Mouse (Mus musculus) testis, adult 2 months (tissue): ENCODE data around the gene 6330409D20Rik.

Experiments used
- CTCF ChIP-seq: fragments of 200-500 bp; IDR thresholded peaks from 2 replicates; pipeline ENCODE4 v1.5.1; 2012; ENCODE audit warnings: low read depth, mild to moderate bottlenecking, inconsistent platforms, low read length, moderate library complexity; ENCODE audit not compliant: control insufficient read depth, insufficient read depth, insufficient replicate concordance
- POLR2A ChIP-seq: fragments of 200-500 bp; IDR thresholded peaks from 2 replicates; pipeline ENCODE4 v1.6.1; 2012; ENCODE audit warnings: low read depth, mild to moderate bottlenecking, inconsistent platforms, low read length, moderate library complexity; ENCODE audit not compliant: control insufficient read depth

DNA sequence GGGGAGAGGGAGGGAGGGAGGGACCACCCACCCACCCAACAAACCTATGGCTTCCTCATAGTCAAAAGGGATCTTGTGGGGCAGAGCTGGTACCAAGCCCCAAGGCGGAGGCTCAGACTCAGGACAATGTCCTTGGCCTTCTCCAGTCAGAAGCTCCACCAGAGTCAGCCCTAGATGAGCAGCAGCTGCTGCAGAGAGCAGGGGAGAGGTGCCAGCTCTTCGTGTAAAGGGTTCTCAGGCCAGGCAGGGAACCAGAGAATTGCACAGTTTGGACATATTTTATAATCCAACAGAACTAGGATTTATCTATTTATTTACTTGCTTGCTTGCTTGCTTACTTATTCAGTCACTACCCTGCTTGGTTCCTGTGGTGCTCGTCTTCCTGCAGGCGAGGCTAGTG lies 1.5 kb downstream of the 6330409D20Rik start:
- TF ChIP-seq CTCF (no peak), POLR2A (no peak)
